Mouse (Mus musculus) hindlimb bud, embryonic 11.5 days (tissue): ENCODE results near the gene Htra2.

Experiments used
- DNase-seq: peaks from one replicate; pipeline ENCODE4 v3.0.0-alpha.2; 2012; ENCODE audit warnings: low read depth, low spot score; ENCODE audit errors: extremely low spot score

The Htra2 gene

DNA sequence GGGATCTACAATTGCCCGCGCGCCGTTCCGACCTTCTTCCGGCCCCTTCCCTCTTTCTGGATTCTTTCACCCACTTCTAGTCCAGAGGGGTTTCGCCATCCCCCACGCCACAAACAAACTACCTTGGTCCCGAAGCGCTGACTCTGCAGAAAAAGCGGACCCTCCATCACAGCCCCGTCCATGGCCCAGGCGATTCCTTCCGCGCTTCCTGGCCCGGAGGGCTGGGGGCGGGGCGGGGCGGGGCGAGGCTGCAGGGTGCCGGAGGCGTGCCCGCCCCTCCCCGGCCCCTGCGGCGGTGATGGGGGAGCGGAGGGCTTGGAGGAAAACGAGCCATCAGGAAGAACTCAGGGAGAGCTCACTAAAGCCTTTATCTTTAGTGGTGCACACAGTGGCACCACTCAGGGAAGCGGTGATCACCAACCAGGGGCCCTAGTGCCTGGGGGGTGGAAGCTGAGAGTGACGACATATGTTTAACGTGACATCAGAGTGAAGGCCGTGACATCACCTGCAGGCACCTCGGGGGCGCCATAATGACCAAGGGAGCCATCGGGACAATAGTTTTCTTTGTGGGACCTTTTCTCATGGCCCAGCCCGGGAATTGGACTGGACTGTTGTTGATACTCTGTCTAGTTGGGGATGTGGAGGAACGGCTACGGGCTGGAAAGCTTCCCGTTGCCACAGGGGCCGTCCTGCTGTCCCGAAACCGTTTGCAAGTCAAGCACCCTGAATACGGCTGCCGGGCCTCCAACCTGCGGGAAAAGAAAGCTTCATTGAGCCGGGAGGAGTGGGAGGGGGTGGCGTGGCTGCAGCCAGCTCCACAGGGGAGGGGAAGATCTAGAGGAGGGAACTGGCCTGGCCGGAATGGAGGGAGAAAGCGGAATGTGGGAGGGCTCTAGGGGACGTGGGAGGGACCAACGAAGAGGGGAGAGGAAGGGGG is 21.6 kb downstream of the Htra2 start, which contains the start of the genes Dok1 and Loxl3:
Gene Dok1, minus strand, starts transcription at position 223 of the 937 bp plus-strand sequence.
Gene Loxl3, plus strand, starts transcription at position 925 of the 937 bp plus-strand sequence.
- peak; percentile 37 for DNase-seq

DNA sequence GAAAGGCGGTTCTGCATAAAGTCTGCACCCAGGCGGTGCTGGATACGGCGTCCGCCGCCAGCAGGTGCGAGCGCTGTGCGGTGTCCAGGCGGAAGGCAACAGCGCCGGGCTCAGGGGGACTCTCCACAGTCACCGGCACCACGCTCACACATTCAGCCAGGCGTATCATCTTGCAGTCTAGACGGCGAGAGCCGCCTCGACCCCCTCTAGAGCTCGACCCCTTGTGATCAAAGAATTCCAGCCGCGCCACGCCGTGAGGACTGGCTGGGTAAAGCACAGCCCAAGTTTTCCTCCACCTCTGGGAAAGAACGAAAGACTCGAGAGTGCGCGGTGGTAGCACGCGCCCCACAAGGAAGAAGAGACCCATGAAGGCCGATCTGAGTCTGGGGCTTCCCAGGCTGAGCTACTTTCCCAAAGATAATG is 22.3 kb downstream of the Htra2 start:
- no peak for DNase-seq

DNA sequence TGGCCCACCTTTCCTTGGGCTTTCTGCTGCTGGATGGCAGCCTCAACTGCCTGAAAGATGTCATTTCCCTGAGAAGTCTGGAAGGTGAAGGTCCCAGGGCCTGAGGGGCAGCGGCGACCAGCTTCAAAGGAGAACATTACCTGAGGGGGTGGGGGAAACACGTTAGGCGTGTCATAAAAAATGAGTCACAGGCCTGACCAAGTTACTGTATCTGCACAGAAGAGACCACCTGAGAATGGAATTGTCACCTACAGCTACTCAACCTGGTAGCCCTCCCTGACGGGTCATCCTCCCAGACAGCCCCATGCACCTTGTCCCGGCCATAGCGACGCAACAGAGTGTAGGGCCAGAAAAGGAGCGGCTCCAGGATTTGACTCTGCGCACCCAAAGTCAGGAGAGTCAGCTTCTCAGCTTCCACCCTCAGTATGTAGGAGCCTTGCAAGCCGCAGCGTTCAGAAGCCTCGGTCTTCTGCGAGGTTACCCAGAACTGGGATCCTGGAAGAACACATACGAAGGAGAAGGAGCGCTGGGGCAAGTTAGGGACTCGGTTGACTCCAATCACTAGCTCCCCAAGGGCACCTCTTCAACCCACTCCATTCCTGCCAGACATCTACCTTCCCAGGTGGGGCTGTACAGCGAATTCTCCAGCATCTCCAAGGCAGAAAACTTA is 23.0 kb downstream of the Htra2 start:
- no peak for DNase-seq

DNA sequence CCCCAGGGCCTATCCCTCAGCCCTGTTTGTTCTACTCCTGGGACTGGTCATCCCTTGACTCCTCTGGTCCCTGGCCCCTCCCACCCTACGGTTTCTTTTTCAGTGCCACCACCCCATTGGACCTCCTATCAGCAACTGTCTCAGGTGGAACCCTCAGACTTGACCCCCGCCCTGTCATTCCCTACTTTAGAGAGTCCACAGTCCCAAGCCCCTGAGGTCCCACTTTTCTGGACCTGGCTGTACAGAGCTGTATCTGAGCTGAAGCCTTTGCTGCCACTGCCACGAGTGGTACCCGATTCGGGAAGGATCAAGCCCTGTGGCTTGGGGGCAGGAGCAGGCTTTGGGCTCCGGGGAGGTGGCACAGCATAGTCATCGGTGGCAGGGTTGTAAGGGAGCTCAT is 24.0 kb downstream of the Htra2 start:
- DNase-seq = no peak

DNA sequence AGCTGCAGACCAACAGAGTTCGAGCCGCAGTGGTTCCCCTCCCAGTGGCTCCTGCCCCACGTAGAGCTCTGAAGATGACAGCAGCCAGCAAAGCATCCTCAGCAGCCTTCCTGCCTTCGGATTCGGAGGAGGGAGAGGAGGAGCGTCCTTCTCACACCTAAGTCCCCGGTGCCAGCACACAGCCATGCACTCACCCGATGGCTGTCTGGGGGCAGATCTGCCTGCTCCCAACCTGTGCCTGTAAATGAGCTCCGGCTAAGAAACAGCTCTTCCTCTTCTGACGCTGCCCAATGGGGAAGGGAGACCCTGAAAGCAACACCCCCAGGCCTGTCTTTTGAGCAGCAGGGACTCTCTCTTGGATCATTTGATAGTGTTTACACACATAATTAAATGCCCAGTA is 25.3 kb downstream of the Htra2 start:
- DNase-seq = no peak

DNA sequence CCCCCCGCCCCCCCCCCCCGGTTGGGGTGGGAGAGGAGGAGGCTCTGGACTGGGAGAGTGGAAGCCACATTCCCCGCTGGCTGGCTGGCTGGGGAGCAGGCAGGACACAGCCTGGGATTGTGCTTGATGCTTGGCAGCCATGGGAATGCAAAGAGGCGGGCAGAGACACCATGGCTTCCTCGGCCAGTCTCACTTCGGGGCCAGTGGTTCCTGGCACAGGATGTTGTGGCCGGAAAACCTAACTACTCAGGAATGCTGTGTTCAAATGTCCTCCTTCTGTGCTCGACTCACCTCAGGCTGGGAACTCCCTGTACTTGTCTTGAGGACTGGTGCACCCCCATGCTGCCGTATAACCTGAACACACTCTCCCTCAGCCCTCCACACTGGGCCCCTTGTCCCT is 27.4 kb downstream of the Htra2 start:
- no peak for DNase-seq

DNA sequence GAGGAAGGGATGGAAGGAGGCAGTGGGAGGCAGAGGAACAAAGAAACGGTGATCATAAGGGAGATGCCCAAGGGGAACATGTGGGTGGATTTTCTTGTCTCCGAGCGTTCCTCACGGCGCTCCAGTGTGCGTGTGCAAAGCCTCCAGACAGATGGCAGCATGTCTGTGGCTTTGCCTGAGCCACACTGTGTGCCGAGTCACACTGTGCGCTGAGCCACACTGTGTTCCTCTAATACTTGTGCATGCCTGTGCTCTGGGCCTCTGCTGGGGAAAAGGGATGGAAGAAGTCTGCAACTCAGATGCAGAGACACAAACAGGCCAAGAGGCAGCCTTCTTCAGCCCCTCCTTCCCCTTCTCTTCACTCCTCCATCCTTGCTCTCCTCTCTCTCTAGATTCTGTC is 27.8 kb downstream of the Htra2 start:
- no peak for DNase-seq

DNA sequence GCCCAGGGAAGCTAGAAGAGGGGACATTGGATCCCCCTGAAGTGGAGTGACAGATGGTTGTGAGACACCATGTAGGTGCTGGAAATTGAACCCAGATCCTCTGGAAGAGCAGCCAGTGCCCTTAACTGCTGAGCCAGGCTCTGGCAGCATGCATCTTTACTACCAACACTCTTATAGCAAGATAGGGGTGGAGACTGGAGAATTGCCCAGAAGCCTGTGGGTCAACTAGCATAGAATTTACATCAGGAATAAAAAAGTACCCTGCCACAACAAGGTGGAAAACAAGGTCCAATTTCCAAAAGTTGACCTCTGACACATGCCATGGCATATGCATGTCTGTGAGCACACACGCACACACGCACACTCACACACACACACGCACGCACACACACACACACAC is 29.9 kb downstream of the Htra2 start:
- DNase-seq = no peak

DNA sequence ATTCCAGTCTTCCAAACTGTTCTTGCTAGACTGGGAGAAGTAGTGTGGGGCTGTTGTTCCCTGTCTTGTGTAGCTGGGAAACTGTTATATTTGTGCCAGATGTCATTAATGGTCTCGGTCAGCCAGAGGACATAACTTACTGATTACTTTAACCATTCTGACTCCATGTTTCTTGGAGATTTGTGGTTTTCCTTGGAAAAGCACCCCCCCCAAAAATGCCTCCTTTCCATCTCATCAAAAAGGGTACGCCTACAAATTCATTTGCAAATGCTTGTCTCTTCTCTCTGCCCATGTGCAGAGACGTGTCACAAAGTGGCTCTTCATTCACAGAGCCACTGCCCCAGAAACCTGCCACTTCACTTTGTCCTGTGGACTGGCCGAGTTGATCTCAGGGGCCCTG is 30.7 kb downstream of the Htra2 start:
- DNase-seq = no peak

DNA sequence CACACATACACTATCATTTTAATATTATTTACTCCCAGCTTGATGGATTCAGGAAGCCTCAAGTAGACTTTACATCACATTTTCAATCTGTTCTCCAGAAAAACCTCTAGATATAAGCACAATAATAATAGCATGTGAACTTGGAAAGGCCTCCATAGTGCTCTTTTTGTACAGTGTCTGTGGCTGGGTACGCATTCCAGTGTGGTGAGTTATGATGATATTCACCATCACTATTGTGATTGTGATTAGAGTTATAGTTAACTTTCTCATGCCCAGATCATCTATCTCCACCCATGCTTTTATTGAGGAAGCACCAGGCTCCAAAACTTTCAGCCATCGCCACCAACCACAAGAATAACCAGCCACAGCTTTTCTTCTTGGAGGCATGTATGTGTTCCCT is 31.3 kb downstream of the Htra2 start:
- no peak for DNase-seq

DNA sequence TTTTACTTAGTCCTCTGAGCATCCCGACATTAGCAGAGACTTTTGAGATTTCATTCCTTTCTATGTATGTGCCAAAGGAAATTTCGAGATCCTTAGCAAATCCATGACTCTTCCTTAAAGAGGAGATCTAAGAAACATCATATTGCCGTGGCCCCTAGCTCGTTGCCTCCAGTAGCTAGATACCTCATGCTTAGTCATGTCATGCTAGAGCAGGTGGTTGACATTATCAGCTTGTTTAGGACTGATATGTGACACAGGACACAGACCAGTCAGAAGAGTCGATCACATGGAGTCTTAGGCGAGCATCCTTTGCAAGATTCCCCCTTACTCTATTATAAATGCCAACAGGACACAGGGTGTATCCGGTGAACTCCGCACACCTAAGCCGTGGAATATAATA is 32.1 kb downstream of the Htra2 start:
- no peak for DNase-seq

DNA sequence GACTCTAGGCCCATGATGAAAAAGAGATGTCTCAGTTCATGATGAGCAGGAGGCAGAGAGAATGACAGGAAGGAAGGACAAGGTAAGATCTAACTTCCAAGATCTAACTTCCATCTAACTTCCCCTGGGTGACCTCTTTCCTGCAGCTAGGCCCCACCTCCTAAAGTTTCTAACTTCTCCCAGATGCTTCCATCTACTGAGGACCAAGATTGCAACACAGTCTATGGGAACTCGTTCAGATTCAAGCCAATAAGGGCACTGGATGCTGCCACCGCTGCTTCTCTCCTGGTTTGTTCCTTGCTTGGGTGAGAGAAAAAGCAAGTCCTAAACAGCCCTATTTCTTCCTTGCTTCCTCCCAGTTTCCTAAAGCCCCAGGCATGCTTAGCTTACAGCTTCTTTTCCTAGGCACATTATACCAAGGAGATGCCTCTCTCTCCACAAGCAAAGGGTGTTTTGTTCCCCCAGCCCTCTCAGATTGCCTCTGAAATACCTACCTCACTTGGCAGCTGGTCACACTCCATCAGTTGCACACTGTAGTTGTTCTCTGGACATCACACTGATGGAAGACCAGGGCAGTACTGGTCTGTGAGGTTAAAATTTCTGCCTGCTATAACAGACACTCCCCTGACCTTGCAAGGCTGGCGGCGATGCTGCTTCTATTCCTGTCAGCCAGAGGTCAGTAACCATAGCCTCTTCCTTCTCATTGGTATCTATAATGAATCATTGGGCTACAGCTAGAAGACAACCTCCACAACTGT is 34.1 kb downstream of the Htra2 start:
- DNase-seq = no peak

DNA sequence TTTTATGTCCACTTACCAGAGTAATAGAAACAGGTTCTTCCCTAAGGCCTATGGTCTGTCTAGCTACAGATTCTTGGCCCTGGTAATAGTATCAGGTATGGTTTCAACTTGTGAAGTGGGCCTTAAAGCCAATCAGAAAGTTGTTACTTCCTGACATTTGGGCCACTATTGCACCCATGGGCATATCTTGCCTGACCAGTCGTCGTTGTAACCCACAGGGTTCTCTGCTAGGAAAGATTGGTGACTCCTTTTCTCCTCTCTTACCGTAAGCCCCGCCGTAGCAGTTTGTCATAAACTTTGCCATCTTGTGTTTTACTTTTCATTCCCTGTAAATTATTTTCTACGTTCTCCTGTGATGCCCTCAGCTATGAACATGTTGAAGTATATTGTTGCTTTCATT is 35.0 kb downstream of the Htra2 start:
- DNase-seq = no peak

DNA sequence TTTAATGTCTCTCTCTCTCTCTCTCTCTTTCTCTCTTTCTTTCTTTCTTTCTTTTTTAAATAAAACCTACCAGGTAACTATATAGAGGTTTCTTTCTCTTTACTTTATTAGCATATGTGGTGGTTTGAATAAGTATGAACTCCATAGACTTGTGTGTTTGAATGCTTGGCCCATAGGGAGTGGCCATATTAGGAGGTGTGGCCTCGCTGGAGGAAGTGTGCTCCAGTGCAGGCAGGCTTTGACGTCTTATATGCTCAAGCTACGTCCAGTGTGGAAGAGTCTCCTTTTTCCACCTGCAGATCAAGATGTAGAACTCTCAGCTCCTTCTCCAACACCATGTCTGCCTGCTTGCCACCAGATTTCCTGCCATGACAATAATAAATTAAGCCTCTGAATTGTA is 36.0 kb downstream of the Htra2 start:
- no peak for DNase-seq

DNA sequence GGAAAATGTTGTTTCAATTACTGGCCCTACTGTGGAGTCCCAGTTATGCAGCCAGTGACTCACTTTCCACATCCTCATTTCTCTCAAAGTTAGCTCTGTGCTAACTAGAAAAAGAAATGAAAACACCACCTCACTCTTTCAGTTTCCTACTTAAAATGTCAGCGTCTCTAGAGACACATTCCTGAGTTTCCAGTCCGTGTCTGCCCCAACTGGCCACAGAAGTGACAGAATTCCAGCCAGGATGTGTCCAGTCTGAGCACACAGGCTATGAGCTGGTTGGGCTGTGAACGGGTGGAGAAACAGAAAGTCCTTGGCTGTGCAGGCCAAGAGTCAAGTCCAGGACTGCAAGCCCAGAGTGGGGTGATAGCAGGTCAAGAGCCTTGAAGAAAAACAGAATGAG is 37.9 kb downstream of the Htra2 start:
- no peak for DNase-seq

DNA sequence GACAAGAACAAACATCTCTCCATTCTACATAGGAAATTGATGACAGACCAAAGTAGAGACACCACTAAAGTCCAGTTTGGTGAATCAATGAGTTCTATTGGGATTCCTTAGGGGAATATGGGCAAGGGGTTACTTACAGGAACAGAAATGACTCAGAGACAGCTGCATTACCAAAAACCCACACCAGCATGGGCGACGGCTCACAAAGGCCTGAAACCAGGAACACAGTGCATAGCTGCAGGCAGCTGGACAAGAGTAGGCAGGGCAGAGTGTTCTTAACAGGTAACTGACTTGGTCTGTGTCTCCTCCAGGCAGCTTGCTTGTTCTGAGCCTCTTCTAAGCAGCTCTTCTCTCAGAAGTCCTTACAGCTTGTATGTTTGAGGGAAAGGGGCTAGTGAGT is 39.3 kb downstream of the Htra2 start:
- no peak for DNase-seq

DNA sequence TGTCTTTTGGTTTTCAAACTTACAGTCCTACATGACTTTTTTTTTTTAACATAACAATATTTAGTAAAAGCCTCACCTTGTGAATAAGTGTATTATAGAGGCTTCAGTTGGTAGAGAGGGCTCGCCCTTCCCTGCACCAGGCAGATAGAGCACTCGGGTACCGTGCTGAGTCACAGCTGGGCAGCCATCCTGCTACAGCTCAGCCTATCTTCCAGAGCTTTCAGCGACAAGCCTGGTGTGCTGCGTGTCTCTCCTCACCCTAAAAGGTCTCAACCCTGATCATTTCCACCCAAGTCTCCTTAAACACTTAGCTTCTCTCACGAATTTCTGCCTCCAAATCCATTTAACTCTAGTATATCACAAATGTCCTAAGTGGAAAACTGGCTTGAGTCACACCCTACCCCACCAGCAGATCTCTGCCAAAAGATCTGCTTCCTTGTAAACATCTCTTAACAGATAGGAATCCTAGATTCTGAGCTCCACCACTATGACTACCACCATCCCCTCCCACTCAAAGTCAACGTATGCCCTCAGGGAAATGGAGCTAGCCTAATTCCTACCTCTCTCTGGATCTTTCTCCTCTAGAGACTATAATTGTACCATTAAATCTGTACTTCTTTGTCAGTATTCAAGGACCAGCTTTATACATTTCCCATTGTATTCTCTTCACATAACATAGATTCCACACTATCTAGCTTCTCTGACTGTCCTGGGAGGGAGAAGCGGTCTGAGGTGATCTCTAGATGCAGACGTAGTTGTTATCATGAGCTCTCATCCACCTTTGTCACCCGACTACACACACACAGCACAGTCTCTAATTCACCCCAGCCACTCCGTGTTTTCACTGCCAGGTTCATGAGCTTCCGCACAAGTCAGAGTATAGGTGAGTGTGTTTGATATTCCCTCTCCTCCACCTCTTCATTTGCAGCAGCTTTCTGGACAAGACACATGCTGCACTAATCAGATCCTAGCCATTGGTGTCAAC is 40.3 kb downstream of the Htra2 start:
- DNase-seq = no peak

DNA sequence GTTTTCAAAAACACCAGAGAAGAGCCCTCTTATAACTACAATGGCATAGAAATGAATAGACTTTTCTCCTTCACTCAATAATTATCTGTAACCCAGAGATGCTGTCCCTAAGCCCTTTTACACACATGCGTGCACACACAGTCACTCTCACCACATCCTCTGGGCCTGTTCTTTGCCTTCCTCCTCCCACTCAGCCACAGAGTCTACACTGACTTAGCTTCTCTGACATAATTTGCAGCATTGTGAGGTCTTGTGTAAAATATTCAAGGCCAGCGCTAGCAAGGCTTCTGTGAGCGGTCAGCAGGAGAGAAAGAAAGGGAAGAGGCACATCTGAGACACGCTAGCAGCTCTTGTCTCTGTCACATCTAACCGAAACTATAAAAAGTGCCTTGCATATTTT is 41.6 kb downstream of the Htra2 start:
- DNase-seq = no peak

DNA sequence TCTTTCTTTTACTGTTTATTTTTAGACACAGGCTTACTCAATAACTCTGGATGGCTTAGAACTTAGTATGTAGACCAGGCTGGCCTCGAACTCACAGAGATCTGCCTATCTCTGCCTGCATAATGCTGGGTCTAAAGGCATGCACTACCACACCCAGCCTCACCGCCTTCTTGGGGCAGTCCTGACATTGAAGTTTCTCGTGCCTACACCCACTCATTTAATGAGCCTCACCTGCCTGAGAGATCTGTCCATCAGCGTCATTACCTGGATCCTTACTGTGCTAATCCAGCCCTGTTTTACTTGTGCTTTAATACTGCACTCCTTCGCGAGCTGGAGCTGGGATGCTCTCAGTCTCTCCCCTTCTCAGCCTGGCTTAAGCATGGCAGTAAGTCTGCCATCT is 43.3 kb downstream of the Htra2 start:
- DNase-seq = no peak

DNA sequence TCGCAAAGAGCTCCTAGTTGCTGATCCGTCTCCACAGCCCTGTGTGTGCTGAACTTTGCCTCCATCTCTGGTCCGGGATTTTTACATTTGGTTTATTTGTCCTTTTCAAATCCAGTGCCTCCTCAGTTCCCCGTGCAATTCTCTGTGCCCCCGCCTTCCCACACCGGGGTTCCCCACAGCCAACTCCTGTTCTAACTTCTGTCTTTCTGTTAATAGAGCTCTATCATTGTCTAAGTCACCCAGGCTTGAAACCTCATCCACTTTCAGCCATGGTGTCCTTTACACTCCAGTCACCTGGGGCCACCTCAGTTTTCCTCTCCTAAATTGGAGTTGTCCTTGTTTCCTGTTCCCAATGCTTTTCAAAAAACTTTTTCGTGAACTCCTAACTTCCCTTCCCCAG is 43.8 kb downstream of the Htra2 start:
- no peak for DNase-seq
